Mouse (Mus musculus): ENCODE measurements around the gene 4930404N11Rik.

The 4930404N11Rik gene

GRCm38 (mm10) chr10:81379809-81380378, 14.3 kb upstream of the 4930404N11Rik start:
- no peak for DNase-seq (ENCODE audit: low spot score in 2 of 2)

GRCm38 (mm10) chr10:81379183-81379553, 13.6 kb upstream of the 4930404N11Rik start:
- DNase-seq (ENCODE audit: low spot score in 2 of 2), result no peak

GRCm38 (mm10) chr10:81378553-81379182, 13.1 kb upstream of the 4930404N11Rik start:
- DNase-seq (ENCODE audit: low spot score in 2 of 2), result peak; percentile 100

GRCm38 (mm10) chr10:81377793-81378552, 12.4 kb upstream of the 4930404N11Rik start, which contains the start of gene Fzr1:
Fzr1 (minus strand) TSS chr10:81378516.
- DNase-seq (ENCODE audit: low spot score in 2 of 2), result no peak

GRCm38 (mm10) chr10:81377362-81377664, 11.7 kb upstream of the 4930404N11Rik start:
- DNase-seq (ENCODE audit: low spot score in 2 of 2), result no peak

- DNase-seq (ENCODE audit: low spot score in 2 of 2), result no peak
These were observed 11.1 kb upstream of the 4930404N11Rik start for GRCm38 (mm10) chr10:81376561-81377361.

- DNase-seq (ENCODE audit: low spot score in 2 of 2), result no peak
These were observed 9.7 kb upstream of the 4930404N11Rik start for GRCm38 (mm10) chr10:81375322-81375721.

- DNase-seq (ENCODE audit: low spot score in 2 of 2), result no peak
These were observed 1.5 kb upstream of the 4930404N11Rik start for GRCm38 (mm10) chr10:81367207-81367495.

GRCm38 (mm10) chr10:81366477-81367206, 1.0 kb upstream of the 4930404N11Rik start:
- no peak for DNase-seq (ENCODE audit: low spot score in 2 of 2)

GRCm38 (mm10) chr10:81365073-81365472, 543 bp downstream of the 4930404N11Rik start:
- DNase-seq (ENCODE audit: low spot score in 2 of 2), result peak in 1 of 2 experiments; percentile 58

GRCm38 (mm10) chr10:81364666-81365065, 950 bp downstream of the 4930404N11Rik start:
- no peak for DNase-seq (ENCODE audit: low spot score in 2 of 2)

GRCm38 (mm10) chr10:81363436-81364346, 1.9 kb downstream of the 4930404N11Rik start:
- no peak for DNase-seq (ENCODE audit: low spot score in 2 of 2)

- DNase-seq (ENCODE audit: low spot score in 2 of 2), result no peak
These were observed 3.2 kb downstream of the 4930404N11Rik start for GRCm38 (mm10) chr10:81362336-81362949.

- DNase-seq (ENCODE audit: low spot score in 2 of 2), result no peak
These were observed 4.9 kb downstream of the 4930404N11Rik start for GRCm38 (mm10) chr10:81360721-81361120.

GRCm38 (mm10) chr10:81358841-81359240, 6.8 kb downstream of the 4930404N11Rik start:
- no peak for DNase-seq (ENCODE audit: low spot score in 2 of 2)

GRCm38 (mm10) chr10:81358209-81358608, 7.4 kb downstream of the 4930404N11Rik start:
- DNase-seq (ENCODE audit: low spot score in 2 of 2), result no peak

- peak; percentile 84 for DNase-seq (ENCODE audit: low spot score in 2 of 2)
These were observed 8.4 kb downstream of the 4930404N11Rik start, which contains the start of gene Mfsd12 for GRCm38 (mm10) chr10:81356991-81357844. Mfsd12 (plus strand) TSS chr10:81357491.

GRCm38 (mm10) chr10:81356352-81356990, 9.1 kb downstream of the 4930404N11Rik start:
- DNase-seq (ENCODE audit: low spot score in 2 of 2), result no peak

- no peak for DNase-seq (ENCODE audit: low spot score in 2 of 2)
These were observed 10.1 kb downstream of the 4930404N11Rik start for GRCm38 (mm10) chr10:81355533-81355932.
